Mouse (Mus musculus): Measurements from ENCODE around the gene Mief1. TPM values are rescaled to one million over a fixed set of nuclear protein-coding genes. Genes with fewer than 3 reads are reported as not detected.

The Mief1 gene
- polyA plus RNA-seq (2012): 12.9 and 14.9 TPM in 2 replicates

GRCm38 (mm10) chr15:80233733-80234509 lies at the start of gene Mief1:
TSS of gene Mief1 (plus strand) at chr15:80234018.

GRCm38 (mm10) chr15:80235535-80235934 lies 1.7 kb downstream of the Mief1 start, which contains the start of gene AC140267.1:
TSS of gene AC140267.1 (plus strand) at chr15:80235835.

GRCm38 (mm10) chr15:80254847-80255645 lies 21.2 kb downstream of the Mief1 start, which contains the start of gene Atf4:
TSS of gene Atf4 (plus strand) at chr15:80255184.

GRCm38 (mm10) chr15:80263610-80264575 lies 30.1 kb downstream of the Mief1 start, which contains the start of gene Rps19bp1:
TSS of gene Rps19bp1 (minus strand) at chr15:80264315.

GRCm38 (mm10) chr15:80286851-80287415 lies 53.1 kb downstream of the Mief1 start, which contains the start of gene Cacna1i:
TSS of gene Cacna1i (plus strand) at chr15:80287238.

Other genes starting within 250 kb of the Mief1 start
- gene Pdgfb, start 219.0 kb upstream of the Mief1 start, polyA plus RNA-seq (2012): 4.8 and 5.2 TPM in 2 replicates
- gene Syngr1, start 142.7 kb upstream of the Mief1 start, polyA plus RNA-seq (2012): 5.2 and 7.4 TPM in 2 replicates
- 372 and 410 TPM in 2 replicates for gene Rpl3, start 142.2 kb upstream of the Mief1 start, polyA plus RNA-seq (2012)
- gene Tab1, start 100.9 kb upstream of the Mief1 start, polyA plus RNA-seq (2012): 14.6 and 16.3 TPM in 2 replicates
- gene Mgat3, start 60.3 kb upstream of the Mief1 start, polyA plus RNA-seq (2012): not detected in 2 replicates
- gene AC140267.1, start 1.8 kb downstream of the Mief1 start, polyA plus RNA-seq (2012): not detected in 2 replicates
- 643 and 648 TPM in 2 replicates for gene Atf4, start 21.2 kb downstream of the Mief1 start, polyA plus RNA-seq (2012)
- gene Rps19bp1, start 30.3 kb downstream of the Mief1 start, polyA plus RNA-seq (2012): 77.1 TPM in 2 replicates
- gene Cacna1i, start 53.2 kb downstream of the Mief1 start, polyA plus RNA-seq (2012): 0.05 and 0.27 TPM in 2 replicates